Mouse (Mus musculus): ENCODE data around the gene Gm10057.
"Not testable (repeated sequence)": the region's sequence is repeated elsewhere in the genome, so short reads cannot be mapped to it uniquely, and the experiment has no call there.

The Gm10057 gene

DNA sequence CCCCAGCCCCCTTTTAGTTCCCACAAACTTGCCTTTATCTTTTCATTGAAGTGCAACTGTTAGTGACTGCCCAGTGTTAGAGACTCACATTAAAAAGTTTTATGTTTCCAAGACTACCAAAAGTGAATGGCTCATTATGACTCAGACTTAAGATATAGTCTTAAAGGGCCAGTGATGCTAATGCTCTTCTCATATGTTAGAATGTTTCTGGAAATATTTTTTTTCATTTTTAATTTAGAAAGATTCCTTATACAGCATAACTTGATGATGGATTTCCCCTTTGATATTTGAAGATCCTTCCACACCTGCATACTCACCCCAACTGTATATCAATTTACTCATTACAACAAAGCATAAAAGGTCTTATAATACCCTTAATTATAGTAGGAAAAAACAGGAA is at the start of gene Gm10057:
TSS of gene Gm10057 (minus strand) at position 101 of the 400 bp plus-strand sequence.
- DNase-seq (ENCODE audit: low spot score) = not testable (repeated sequence)

DNA sequence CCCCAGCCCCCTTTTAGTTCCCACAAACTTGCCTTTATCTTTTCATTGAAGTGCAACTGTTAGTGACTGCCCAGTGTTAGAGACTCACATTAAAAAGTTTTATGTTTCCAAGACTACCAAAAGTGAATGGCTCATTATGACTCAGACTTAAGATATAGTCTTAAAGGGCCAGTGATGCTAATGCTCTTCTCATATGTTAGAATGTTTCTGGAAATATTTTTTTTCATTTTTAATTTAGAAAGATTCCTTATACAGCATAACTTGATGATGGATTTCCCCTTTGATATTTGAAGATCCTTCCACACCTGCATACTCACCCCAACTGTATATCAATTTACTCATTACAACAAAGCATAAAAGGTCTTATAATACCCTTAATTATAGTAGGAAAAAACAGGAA is 21.1 kb downstream of the Gm10057 start, which contains the start of gene 4921511M17Rik:
TSS of gene 4921511M17Rik (minus strand) at position 101 of the 400 bp plus-strand sequence.
- not testable (repeated sequence) for DNase-seq (ENCODE audit: low spot score)

- DNase-seq (ENCODE audit: low spot score) = not testable (repeated sequence)
Observed at GRCm38 (mm10) chrX:154012540-154012939, 42.3 kb downstream of the Gm10057 start, which contains the start of gene Samt1. TSS of gene Samt1 (minus strand) at chrX:154012640.
